Mouse (Mus musculus): ENCODE results near the gene Rfxank.

DNA sequence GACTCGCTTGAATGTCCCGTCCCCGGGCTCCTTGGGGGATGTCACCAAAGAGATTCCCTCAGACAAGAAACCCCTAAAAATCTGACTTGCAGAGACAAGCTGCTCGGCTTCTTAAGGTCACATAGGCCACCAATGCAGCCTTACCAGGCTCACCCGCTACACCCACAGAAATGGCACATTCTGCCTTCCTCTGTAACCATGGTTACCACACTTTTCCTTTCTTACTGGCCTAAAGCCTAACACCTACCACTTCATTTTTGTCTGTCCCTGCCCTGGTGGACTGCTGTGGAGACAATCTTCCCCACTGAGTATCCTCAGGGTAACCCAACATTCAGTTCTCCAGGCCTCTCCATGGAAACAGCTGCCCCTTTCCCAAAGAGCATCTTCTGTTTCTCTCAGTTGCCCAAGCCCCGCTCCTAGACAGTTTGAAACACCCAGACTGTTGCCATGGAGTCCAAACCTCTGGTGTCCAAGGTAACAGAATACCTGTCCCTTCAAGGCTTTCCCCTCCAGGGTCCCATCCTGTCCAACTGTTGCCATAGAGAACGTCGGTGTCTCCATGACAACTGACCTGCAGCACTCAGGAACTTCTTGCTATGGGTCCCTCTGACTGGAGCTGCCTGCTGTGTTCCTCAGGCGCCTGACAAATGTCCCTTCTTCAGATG lies 49.5 kb downstream of the Rfxank start:
- TF ChIP-seq CTCF (IDR thresholded peaks at IDR 0.05; ENCODE audit: insufficient read depth, low read depth, low read length) (no peak), POLR2A (IDR thresholded peaks at IDR 0.05; ENCODE audit: insufficient read depth, low read depth, low read length) (no peak)

Measured in olfactory bulb, adult 2 months (tissue).